Mouse (Mus musculus) gastrocnemius, adult 8-10 months (tissue): ENCODE measurements around the gene Casq1. TPM values are rescaled to one million over a fixed set of nuclear protein-coding genes. Genes with fewer than 3 reads are reported as not detected.
"Not testable (repeated sequence)": the region's sequence is repeated elsewhere in the genome, so short reads cannot be mapped to it uniquely, and the experiment has no call there.

ENCODE experiments used
- DNase-seq, 2 experiments: peaks; one replicate each; pipeline ENCODE4 v3.0.0; 2022; ENCODE audit warnings: low spot score in 2 of 2
- total RNA-seq, 4 experiments: library from RNA; stranded (reverse); gene quantifications; 2 replicates each; pipeline ENCODE4 v1.2.4; 2022

Casq1 gene
- total RNA-seq: 1,000 to 10,000 TPM; 2,216 to 3,193 (median 3,049) TPM

GRCm38 (mm10) chr1:172219451-172220406, at the start of gene Casq1:
Gene Casq1, minus strand, starts transcription at chr1:172219868.
- DNase-seq: peak; percentile 70 to 80

GRCm38 (mm10) chr1:172261477-172262078, 41.9 kb upstream of the Casq1 start, which contains the start of gene Igsf8:
Gene Igsf8, plus strand, starts transcription at chr1:172261641.
- DNase-seq: no peak

GRCm38 (mm10) chr1:172258314-172258713, 38.6 kb upstream of the Casq1 start, which contains the start of gene Atp1a4:
Gene Atp1a4, minus strand, starts transcription at chr1:172258414.
- DNase-seq: no peak

DNA sequence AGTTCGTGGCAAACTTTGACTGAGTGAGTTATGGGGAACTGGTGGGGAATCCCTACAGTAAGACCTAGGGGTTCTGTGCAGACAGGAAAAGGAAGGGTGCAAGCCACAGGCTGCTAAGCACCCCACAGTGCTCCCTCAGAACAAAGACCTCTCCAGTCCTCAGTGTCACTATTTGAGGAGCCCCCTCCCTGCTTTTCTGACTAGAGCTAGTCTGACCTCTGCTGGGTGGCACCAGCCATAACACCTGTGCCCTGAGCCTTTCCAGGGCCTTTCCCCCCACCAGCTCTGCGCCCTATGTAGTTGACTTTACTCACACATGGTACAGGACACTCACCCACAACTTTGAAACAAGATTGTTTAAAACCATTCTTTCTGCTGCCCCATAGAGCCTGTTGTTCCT, 28.0 kb upstream of the Casq1 start:
- no peak for DNase-seq

DNA sequence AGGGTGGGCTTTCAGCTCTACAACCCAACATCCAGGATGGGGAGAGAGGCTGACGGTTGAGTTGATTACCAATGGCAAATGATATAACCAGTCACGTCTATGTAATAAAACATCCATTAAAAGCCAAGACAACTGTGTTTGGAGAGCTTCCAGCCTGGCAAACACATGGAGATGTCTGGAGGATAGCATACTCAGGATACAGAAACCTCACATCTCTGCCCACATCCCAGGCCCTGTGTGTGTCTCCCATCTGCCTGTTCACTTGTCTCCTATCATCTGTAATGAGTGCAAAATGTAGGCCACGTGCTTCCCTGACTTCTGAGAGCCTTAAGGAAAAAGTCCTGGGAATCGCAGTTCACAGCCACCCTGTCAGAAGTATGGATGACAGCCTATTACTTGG, 27.5 kb upstream of the Casq1 start:
- no peak for DNase-seq

- not testable (repeated sequence) for DNase-seq
Observed at GRCm38 (mm10) chr1:172244645-172245044, 25.0 kb upstream of the Casq1 start.

GRCm38 (mm10) chr1:172243547-172244205, 24.0 kb upstream of the Casq1 start:
- peak; percentile 38 to 66 for DNase-seq

- peak; percentile 33 to 61 for DNase-seq
Observed at GRCm38 (mm10) chr1:172242401-172242800, 22.7 kb upstream of the Casq1 start.

DNA sequence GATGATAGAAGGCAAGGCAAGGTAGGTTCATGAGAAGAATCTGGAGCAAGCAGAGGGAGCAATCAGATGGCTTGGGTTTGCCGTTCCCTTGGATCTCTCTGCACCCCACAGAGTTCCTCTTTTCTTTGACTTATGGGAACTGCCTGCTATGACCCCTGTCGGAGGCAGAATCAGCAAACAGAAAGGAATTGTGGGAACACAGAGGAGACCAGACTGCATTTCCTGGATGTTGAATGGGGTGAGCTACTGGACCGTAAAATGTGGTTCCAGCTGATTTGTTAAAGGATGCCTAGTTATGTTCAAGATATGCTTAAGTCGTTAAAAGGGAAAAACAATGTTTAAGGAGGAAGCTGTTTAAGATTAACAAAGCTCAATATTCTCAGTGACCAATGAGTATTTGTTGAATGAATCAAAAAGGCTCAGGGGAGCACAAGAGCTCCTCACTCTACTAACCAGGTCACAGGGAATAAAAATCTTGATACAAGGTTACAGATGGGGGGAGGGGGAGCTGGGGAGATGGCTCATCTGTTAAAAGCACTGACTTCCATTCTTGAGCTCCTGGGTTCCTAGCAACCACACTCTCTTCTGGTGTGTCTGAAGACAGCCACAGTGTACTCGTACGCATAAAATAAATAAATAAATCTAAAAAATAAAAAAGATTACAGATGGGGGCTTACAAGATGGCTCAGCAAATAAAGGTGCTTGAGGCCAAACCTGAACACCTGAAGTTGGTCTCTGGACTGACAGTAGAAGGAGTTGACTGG, 21.5 kb upstream of the Casq1 start:
- no peak for DNase-seq

- DNase-seq: no peak
Observed at GRCm38 (mm10) chr1:172229215-172229614, 9.5 kb upstream of the Casq1 start.

GRCm38 (mm10) chr1:172228209-172228608, 8.5 kb upstream of the Casq1 start:
- DNase-seq: no peak

GRCm38 (mm10) chr1:172221297-172222063, 1.8 kb upstream of the Casq1 start:
- DNase-seq: peak; percentile 37 to 67

GRCm38 (mm10) chr1:172220414-172220813, 746 bp upstream of the Casq1 start:
- peak; percentile 80 to 82 for DNase-seq

DNA sequence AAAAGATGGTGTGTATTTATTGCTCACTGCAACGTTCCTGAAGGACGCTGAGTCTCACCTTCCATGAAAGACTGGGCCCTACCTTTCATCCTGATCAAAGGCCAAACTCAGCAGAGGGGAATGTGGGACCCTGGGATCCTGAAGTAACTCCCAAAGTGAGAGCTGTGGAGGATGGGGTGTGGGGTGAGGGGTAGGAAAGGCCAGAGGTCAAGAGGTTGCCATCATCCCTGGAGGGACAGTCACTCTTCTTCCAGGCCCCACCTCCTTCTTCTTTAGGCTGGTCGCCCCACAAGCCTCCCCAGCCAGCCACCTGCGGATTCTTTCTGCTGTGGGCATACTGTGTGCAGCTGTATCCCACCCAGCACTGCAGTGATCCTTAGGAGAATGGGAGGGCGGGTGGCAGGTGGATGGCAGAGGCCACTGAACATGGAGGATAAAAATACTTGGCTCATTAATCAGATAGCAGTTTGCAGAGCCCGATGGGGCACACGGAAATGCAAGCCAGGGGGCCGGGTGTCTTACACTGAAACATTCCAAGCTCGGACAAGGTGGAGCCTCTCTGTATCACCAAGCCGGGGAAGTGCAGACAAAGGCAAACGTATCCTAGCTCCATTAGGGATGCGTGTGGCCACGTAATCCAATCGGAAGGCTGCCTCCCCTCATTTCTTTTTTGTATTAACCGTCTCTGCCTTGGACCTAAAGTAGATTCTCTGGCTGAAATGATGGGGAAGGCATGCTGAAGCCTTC, 1.3 kb downstream of the Casq1 start:
- peak; percentile 32 to 47 for DNase-seq

GRCm38 (mm10) chr1:172217148-172217547, 2.5 kb downstream of the Casq1 start:
- DNase-seq: peak; percentile 90 to 91

DNA sequence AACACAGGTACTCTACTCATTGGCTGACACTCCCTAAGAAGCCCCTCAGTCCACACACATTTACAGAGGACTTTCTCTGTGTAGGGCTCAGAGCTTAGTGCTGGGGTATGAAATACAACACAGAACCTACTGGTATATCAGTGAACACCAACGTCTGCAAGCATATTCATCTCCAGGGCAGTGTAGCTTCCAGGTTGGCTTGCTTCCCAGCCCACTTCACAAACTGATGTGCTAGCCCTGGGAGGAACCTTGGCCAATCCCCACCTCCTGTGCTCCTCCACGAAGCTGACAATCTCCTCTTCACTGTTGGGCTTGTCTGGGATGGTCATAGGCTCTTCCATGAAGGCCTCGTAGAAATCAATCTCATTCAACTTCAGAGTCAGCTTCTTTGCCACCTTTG, 4.9 kb downstream of the Casq1 start:
- peak in 1 of 2 experiments; percentile 44 for DNase-seq

GRCm38 (mm10) chr1:172213771-172214170, 5.9 kb downstream of the Casq1 start:
- DNase-seq: no peak

GRCm38 (mm10) chr1:172212776-172213175, 6.9 kb downstream of the Casq1 start:
- no peak for DNase-seq

DNA sequence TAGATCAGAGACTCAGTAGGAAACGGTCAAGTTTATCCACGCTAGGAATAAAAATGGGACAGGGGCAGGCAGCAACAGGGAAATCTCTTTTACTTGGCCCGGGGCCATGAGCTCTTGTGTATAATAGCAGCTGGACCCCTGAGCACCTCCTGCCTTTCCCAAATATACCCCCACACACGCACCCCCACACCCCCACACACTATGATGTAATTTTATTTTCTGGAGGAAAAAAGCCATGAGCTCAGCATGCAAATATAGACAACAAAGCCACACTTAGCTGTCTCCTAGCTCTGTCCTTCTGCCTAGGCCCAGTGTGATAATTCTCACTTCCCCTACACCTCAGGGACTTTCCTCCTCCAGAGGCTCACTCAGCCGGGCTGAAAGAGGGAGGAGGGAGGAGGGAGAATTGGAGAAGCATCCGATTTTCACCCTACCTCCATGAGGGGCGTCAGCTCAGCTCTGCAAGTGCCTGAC, 12.5 kb downstream of the Casq1 start:
- no peak for DNase-seq
